Mouse (Mus musculus) midbrain, embryonic 12.5 days (tissue): Measurements from ENCODE around the gene Tubg2. TPM values are rescaled to one million over a fixed set of nuclear protein-coding genes. Genes with fewer than 3 reads are reported as not detected.

Experiments
- ATAC-seq: fragments of 200-750 bp; cut with Nextera tagmentation; 2 replicates; pipeline ENCODE4 v1.8.0; 2017; ENCODE audit warnings: low read depth, moderate TSS enrichment, moderate library complexity; ENCODE audit not compliant: low FRiP score
- H3K27ac ChIP-seq: fragments of 300-500 bp; sonication (generic); replicated peaks from 2 replicates; pipeline ENCODE4 v1.5.1; 2016; ENCODE audit warnings: mild to moderate bottlenecking
- H3K27me3 ChIP-seq: fragments of 300-500 bp; sonication (generic); 2 replicates; pipeline ENCODE4 v1.6.1; 2016; ENCODE audit warnings: mild to moderate bottlenecking
- H3K36me3 ChIP-seq: fragments of 300-500 bp; sonication (generic); 2 replicates; pipeline ENCODE4 v1.6.1; 2016
- H3K4me1 ChIP-seq: fragments of 300-500 bp; sonication (generic); 2 replicates; pipeline ENCODE4 v1.6.1; 2016
- H3K4me2 ChIP-seq: fragments of 300-500 bp; sonication (generic); replicated peaks from 2 replicates; pipeline ENCODE4 v1.6.1; 2016; ENCODE audit warnings: mild to moderate bottlenecking, moderate library complexity
- H3K4me3 ChIP-seq: fragments of 300-500 bp; sonication (generic); 2 replicates; pipeline ENCODE4 v1.5.1; 2016; ENCODE audit warnings: mild to moderate bottlenecking
- H3K9ac ChIP-seq: fragments of 300-500 bp; sonication (generic); replicated peaks from 2 replicates; pipeline ENCODE4 v1.6.1; 2016; ENCODE audit warnings: mild to moderate bottlenecking, moderate library complexity
- H3K9me3 ChIP-seq: fragments of 300-500 bp; sonication (generic); 2 replicates; pipeline ENCODE4 v1.6.1; 2016; ENCODE audit warnings: mild to moderate bottlenecking
- WGBS: fragments of 180-500 bp; shearing (Covaris S2); methylation state at CpG from one replicate; pipeline ENCODE4 v1.1.7; 2016; 5-methylcytosine and 5-hydroxymethylcytosine counted together
- microRNA-seq: library from miRNA; unstranded; fragments of <30 nt; microRNA quantifications from one replicate; pipeline ENCODE4, GENCODE M21; 2017
- polyA plus RNA-seq: library from polyadenylated mRNA; unstranded; fragments of >200 nt; fragmentation: Nextera tagmentation; extraction: Ambion mirVana; gene quantifications from 2 replicates; pipeline ENCODE4 v1.2.1, GENCODE M21; 2016

The Tubg2 gene
- polyA plus RNA-seq, 1 experiment from 2014 or later: 10.3 TPM

- H3K27ac ChIP-seq: no peak overlapping the region
- peaks cover 11% of the 10 kb centered on the region for H3K4me1 ChIP-seq
- H3K9ac ChIP-seq: no peak overlapping the region
- ATAC-seq: no peak
- H3K9me3 ChIP-seq: no peaks in the 10 kb centered on the region
- H3K4me3 ChIP-seq: no peak overlapping the region
- H3K27me3 ChIP-seq: no peaks in the 10 kb centered on the region
- peaks cover 18% of the 10 kb centered on the region for H3K36me3 ChIP-seq
- no peak overlapping the region for H3K4me2 ChIP-seq
- WGBS: 88% methylated on average over 6 of the region's 6 CpGs
Observed at GRCm38 (mm10) chr11:101194643-101195042, 38.9 kb downstream of the Tubg2 start.

- 0 out of 2 replicates have a peak, but pooled peaks cover 7% of the 10 kb centered on the region for H3K4me1 ChIP-seq
- no peaks in the 10 kb centered on the region for H3K27me3 ChIP-seq
- no peak for ATAC-seq
- no peak overlapping the region for H3K4me2 ChIP-seq
- no peaks in the 10 kb centered on the region for H3K9me3 ChIP-seq
- H3K27ac ChIP-seq: no peak overlapping the region
- peaks cover 22% of the 10 kb centered on the region for H3K36me3 ChIP-seq
- no peak overlapping the region for H3K9ac ChIP-seq
- no peak overlapping the region for H3K4me3 ChIP-seq
- WGBS: 79% methylated on average over 1 of the region's 1 CpGs
Observed at GRCm38 (mm10) chr11:101195101-101195500, 39.4 kb downstream of the Tubg2 start.

- ATAC-seq: no peak
- no peak overlapping the region for H3K9ac ChIP-seq
- H3K27me3 ChIP-seq: no peaks in the 10 kb centered on the region
- no peak overlapping the region for H3K4me2 ChIP-seq
- H3K27ac ChIP-seq: no peak overlapping the region
- 0 out of 2 replicates have a peak, but pooled peaks cover 5% of the 10 kb centered on the region for H3K4me1 ChIP-seq
- peaks cover 23% of the 10 kb centered on the region for H3K36me3 ChIP-seq
- WGBS: 90% methylated on average over 8 of the region's 8 CpGs
- H3K9me3 ChIP-seq: no peaks in the 10 kb centered on the region
- no peak overlapping the region for H3K4me3 ChIP-seq
Observed at GRCm38 (mm10) chr11:101195571-101195970, 39.9 kb downstream of the Tubg2 start.

GRCm38 (mm10) chr11:101196175-101196574, 40.5 kb downstream of the Tubg2 start:
- H3K4me1 ChIP-seq: peaks cover 3% of the 10 kb centered on the region; the same call in 1 of the 2 replicates
- H3K36me3 ChIP-seq: peaks cover 23% of the 10 kb centered on the region
- H3K9ac ChIP-seq: no peak overlapping the region
- H3K27ac ChIP-seq: no peak overlapping the region
- no peak for ATAC-seq
- no peaks in the 10 kb centered on the region for H3K27me3 ChIP-seq
- H3K9me3 ChIP-seq: no peaks in the 10 kb centered on the region
- 91% methylated on average over 8 of the region's 8 CpGs for WGBS
- no peak overlapping the region for H3K4me2 ChIP-seq
- H3K4me3 ChIP-seq: no peak overlapping the region

- Histone ChIP-seq H3K4me3 (no peak overlapping the region), H3K4me1 (peaks cover 3% of the 10 kb centered on the region; the same call in 1 of the 2 replicates), H3K27ac (no peak overlapping the region), H3K9ac (no peak overlapping the region), H3K27me3 (no peaks in the 10 kb centered on the region), H3K9me3 (no peaks in the 10 kb centered on the region), H3K36me3 (peaks cover 27% of the 10 kb centered on the region), H3K4me2 (no peak overlapping the region)
- no peak for ATAC-seq
- 93% methylated on average over 3 of the region's 3 CpGs for WGBS
Observed at GRCm38 (mm10) chr11:101199555-101199954, 43.8 kb downstream of the Tubg2 start.

DNA sequence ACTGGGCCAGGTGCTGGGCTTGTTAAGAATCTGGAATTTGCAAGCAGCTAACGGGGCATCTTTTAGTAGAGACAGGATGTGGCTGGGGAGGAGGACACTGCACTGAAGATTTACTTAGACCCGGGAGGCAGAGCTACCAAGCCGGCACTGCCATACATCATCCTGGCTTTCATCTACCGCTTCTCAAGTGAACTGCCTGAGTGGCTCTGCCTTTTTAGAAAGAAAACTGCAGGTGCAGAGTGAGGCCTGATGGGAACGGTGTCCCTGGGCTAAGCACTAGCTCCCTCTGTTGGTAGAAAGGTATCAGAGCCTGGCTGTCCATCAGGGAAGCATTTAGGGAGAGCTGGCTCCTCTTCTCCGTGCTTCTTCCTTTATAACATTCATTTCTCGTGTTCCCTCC, 45.3 kb downstream of the Tubg2 start:
- Histone ChIP-seq H3K9ac (no peak overlapping the region), H3K4me1 (peaks cover 3% of the 10 kb centered on the region; the same call in 1 of the 2 replicates), H3K4me2 (no peak overlapping the region), H3K27me3 (no peaks in the 10 kb centered on the region), H3K4me3 (no peak overlapping the region), H3K9me3 (no peaks in the 10 kb centered on the region), H3K36me3 (peaks cover 27% of the 10 kb centered on the region), H3K27ac (no peak overlapping the region)
- WGBS: 25% methylated on average over 7 of the region's 7 CpGs
- no peak for ATAC-seq

Small RNA genes lying within 50 kb of the gene (microRNA-seq; reads per million reads assigned to microRNA genes)
- gene Gm27626: not detected

Other genes starting within 250 kb of the Tubg2 start
- 31.7 and 35.0 TPM in 2 replicates for gene Stat3, start 216.4 kb upstream of the Tubg2 start, polyA plus RNA-seq
- 41.8 and 51.0 TPM in 2 replicates for gene Cavin1, start 185.0 kb upstream of the Tubg2 start, polyA plus RNA-seq
- 65.6 and 67.5 TPM in 2 replicates for gene Atp6v0a1, start 146.5 kb upstream of the Tubg2 start, polyA plus RNA-seq
- gene Naglu, start 85.9 kb upstream of the Tubg2 start, polyA plus RNA-seq: 10.9 and 11.1 TPM in 2 replicates
- gene Hsd17b1, start 77.5 kb upstream of the Tubg2 start, polyA plus RNA-seq: 0.22 and 0.31 TPM in 2 replicates
- gene Coasy, start 73.3 kb upstream of the Tubg2 start, polyA plus RNA-seq: 51.7 and 53.9 TPM in 2 replicates
- 49.2 and 60.5 TPM in 2 replicates for gene Mlx, start 68.6 kb upstream of the Tubg2 start, polyA plus RNA-seq
- gene Psmc3ip, start 60.5 kb upstream of the Tubg2 start, polyA plus RNA-seq: 41.7 and 42.4 TPM in 2 replicates
- 21.8 and 23.1 TPM in 2 replicates for gene Retreg3, start 36.0 kb upstream of the Tubg2 start, polyA plus RNA-seq
- gene Tubg1, start 36.0 kb upstream of the Tubg2 start, polyA plus RNA-seq: 96.3 and 97.4 TPM in 2 replicates
- gene Cntnap1, start 14.6 kb downstream of the Tubg2 start, polyA plus RNA-seq: 0.74 and 0.94 TPM in 2 replicates
- 12.3 and 12.6 TPM in 2 replicates for gene Plekhh3, start 15.4 kb downstream of the Tubg2 start, polyA plus RNA-seq
- 0.10 and 0.17 TPM in 2 replicates for gene Ccr10, start 19.5 kb downstream of the Tubg2 start, polyA plus RNA-seq
- gene Ezh1, start 70.6 kb downstream of the Tubg2 start, polyA plus RNA-seq: 12.6 and 14.4 TPM in 2 replicates
- 70.3 and 76.3 TPM in 2 replicates for gene Ramp2, start 90.1 kb downstream of the Tubg2 start, polyA plus RNA-seq
- gene Vps25, start 97.8 kb downstream of the Tubg2 start, polyA plus RNA-seq: 101 and 102 TPM in 2 replicates
- gene Wnk4, start 104.7 kb downstream of the Tubg2 start, polyA plus RNA-seq: 7.8 and 10.2 TPM in 2 replicates
- 1.3 and 1.6 TPM in 2 replicates for gene Cntd1, start 123.1 kb downstream of the Tubg2 start, polyA plus RNA-seq
- 196 and 198 TPM in 2 replicates for gene Coa3, start 123.2 kb downstream of the Tubg2 start, polyA plus RNA-seq
- 162 and 173 TPM in 2 replicates for gene Becn1, start 146.4 kb downstream of the Tubg2 start, polyA plus RNA-seq
- 163 and 180 TPM in 2 replicates for gene Psme3, start 160.3 kb downstream of the Tubg2 start, polyA plus RNA-seq
- 2.1 and 3.1 TPM in 2 replicates for gene Aoc2, start 169.2 kb downstream of the Tubg2 start, polyA plus RNA-seq
- gene Aoc3, start 174.7 kb downstream of the Tubg2 start, polyA plus RNA-seq: not detected in 2 replicates
- gene G6pc, start 211.7 kb downstream of the Tubg2 start, polyA plus RNA-seq: not detected in 2 replicates